Mouse (Mus musculus): ENCODE data around the gene Tmco5. TPM values are rescaled to one million over a fixed set of nuclear protein-coding genes. Genes with fewer than 3 reads are reported as not detected.

The Tmco5 gene
- polyA plus RNA-seq (2014; fragmentation: Nextera tagmentation; extraction: Ambion mirVana) = not detected in 2 replicates

DNA sequence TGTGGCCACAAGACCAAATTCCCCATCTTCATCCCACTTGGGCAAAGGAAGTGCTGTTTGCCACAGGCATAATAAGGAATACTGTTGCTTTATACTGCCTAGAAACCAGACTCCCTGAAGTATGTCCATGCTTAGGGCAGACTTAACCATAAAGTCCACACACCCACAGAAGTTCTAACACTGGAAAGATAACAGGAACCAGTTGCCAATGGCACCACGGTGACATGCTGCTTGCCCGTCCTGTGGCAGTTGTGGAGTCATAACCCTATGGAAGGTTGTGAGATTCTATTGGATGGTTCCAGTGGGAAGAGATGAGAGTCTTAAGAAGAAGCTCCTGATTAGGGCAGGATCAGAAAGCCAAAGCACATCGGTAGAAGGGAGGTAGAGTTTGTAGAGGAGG lies at the start of gene Tmco5:
Tmco5 (plus strand) TSS at position 301 of the 400 bp plus-strand sequence.
- no peak within 1 kb of the TSS for H3K9ac ChIP-seq (ENCODE audit: low read depth, low read length)
- no peak within 1 kb of the TSS for H3K4me3 ChIP-seq (ENCODE audit: low read depth, low read length)
- no peak within 1 kb of the TSS for H3K4me2 ChIP-seq (ENCODE audit: low read depth, low read length)
- DNase-seq (ENCODE audit: low spot score) = no peak
- H3K27ac ChIP-seq (replicated peaks; ENCODE audit: low read depth, low read length) = no peak within 1 kb of the TSS
- H3K27me3 ChIP-seq (replicated peaks; ENCODE audit: control insufficient read depth, insufficient read depth, low read length) = no peaks in the 10 kb centered on the region
- no peak for ATAC-seq (ENCODE audit: low read depth)
- H3K9me3 ChIP-seq (ENCODE audit: control insufficient read depth, low read length) = no peaks in the 10 kb centered on the region
- WGBS = 87% methylated on average over 3 of the region's 3 CpGs
- no peaks in the 10 kb centered on the region for H3K36me3 ChIP-seq (ENCODE audit: control insufficient read depth, insufficient read depth, low read length)
- no peaks in the 10 kb centered on the region for H3K4me1 ChIP-seq (ENCODE audit: control insufficient read depth, insufficient read depth, low read length)

DNA sequence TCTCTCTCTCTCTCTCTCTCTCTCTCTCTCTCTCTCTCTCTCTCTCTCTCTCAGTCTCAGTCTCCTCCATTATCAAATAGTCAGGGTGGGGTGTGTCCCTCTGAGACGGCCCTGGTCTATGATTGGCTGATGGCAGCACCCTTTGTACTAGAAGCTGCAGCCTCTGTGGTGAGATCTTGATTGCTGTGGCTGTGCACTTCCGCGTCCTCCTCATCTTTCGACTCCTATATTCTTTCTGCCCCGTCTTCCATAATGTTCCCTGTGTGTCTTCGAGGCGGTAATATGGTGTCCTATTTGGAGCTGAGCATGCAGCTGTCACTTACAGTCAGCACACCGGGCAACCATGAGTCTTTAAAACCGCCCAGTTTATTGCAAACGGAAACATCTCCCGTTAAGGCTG lies 46.6 kb upstream of the Tmco5 start:
- Histone ChIP-seq H3K4me1 (ENCODE audit: control insufficient read depth, insufficient read depth, low read length) (no peaks in the 10 kb centered on the region), H3K36me3 (ENCODE audit: control insufficient read depth, insufficient read depth, low read length) (no peaks in the 10 kb centered on the region), H3K4me2 (ENCODE audit: low read depth, low read length) (no peak overlapping the region), H3K27ac (replicated peaks; ENCODE audit: low read depth, low read length) (no peak overlapping the region), H3K4me3 (ENCODE audit: low read depth, low read length) (no peak overlapping the region), H3K9me3 (ENCODE audit: control insufficient read depth, low read length) (no peaks in the 10 kb centered on the region), H3K27me3 (replicated peaks; ENCODE audit: control insufficient read depth, insufficient read depth, low read length) (no peaks in the 10 kb centered on the region), H3K9ac (ENCODE audit: low read depth, low read length) (no peak overlapping the region)
- ATAC-seq (ENCODE audit: low read depth) = no peak
- WGBS = 67% methylated on average over 11 of the region's 11 CpGs
- no peak for DNase-seq (ENCODE audit: low spot score)

DNA sequence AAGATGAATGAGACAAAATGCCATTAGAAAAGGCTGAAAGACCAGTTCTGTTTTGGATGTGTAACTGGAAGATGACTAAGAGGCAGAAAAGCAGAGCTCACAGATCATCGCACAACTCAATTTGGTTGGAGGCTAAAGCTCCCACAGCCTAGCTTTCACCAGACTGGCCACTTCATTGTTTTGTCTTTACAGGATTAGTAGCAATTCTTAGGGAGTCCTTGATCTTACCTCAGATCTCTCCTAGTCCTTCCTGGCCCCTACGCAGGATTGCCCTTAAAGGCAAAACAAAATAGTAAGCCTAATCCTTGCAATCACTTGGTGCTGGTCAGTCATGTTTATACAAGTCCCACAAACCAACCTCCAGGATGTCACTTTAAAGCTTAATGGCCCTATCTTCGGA lies 40.7 kb upstream of the Tmco5 start:
- no peaks in the 10 kb centered on the region for H3K27me3 ChIP-seq (replicated peaks; ENCODE audit: control insufficient read depth, insufficient read depth, low read length)
- H3K9me3 ChIP-seq (ENCODE audit: control insufficient read depth, low read length) = no peaks in the 10 kb centered on the region
- no peak for ATAC-seq (ENCODE audit: low read depth)
- DNase-seq (ENCODE audit: low spot score) = no peak
- H3K4me2 ChIP-seq (ENCODE audit: low read depth, low read length) = no peak overlapping the region
- H3K27ac ChIP-seq (replicated peaks; ENCODE audit: low read depth, low read length) = no peak overlapping the region
- H3K4me1 ChIP-seq (ENCODE audit: control insufficient read depth, insufficient read depth, low read length) = no peaks in the 10 kb centered on the region
- WGBS = 61% methylated on average over 3 of the region's 3 CpGs
- no peak overlapping the region for H3K9ac ChIP-seq (ENCODE audit: low read depth, low read length)
- no peak overlapping the region for H3K4me3 ChIP-seq (ENCODE audit: low read depth, low read length)
- H3K36me3 ChIP-seq (ENCODE audit: control insufficient read depth, insufficient read depth, low read length) = no peaks in the 10 kb centered on the region

DNA sequence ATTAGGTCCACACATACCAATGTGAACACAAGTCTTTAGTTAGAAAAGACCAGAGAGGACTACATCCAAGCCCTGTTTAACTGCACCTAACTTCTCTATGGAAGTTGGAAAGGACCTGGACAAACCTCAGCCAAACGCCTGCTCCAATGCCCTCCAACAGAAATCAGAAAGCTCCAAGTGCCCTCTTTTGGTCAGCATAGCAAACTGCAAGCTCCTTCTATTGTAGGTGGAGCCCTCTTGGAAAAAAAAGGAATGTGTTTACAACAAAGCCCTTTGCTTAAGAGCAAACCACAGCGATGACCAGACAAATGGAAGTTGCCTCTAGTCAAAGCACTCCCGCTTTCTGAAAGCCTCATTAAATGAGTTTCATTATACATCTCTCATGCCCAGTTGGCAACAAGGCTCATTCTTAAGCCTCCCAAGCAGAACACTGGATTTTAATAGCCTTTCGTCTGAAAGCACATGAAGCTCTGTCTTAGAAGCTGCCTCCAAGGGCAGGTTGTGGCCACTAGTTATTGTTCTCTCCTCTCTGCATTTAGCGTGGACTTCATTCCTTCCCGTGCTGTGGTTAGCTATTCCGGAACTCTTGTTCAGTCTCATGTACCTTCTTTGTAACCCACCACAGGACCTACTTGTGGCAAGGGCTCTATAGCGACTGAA lies 39.8 kb upstream of the Tmco5 start:
- Histone ChIP-seq H3K4me2 (ENCODE audit: low read depth, low read length) (0 out of 2 replicates have a peak overlapping the region, but pooled peaks have one; percentile 10), H3K36me3 (ENCODE audit: control insufficient read depth, insufficient read depth, low read length) (no peaks in the 10 kb centered on the region), H3K9me3 (ENCODE audit: control insufficient read depth, low read length) (no peaks in the 10 kb centered on the region), H3K27me3 (replicated peaks; ENCODE audit: control insufficient read depth, insufficient read depth, low read length) (no peaks in the 10 kb centered on the region), H3K9ac (ENCODE audit: low read depth, low read length) (no peak overlapping the region), H3K4me1 (ENCODE audit: control insufficient read depth, insufficient read depth, low read length) (no peaks in the 10 kb centered on the region), H3K4me3 (ENCODE audit: low read depth, low read length) (no peak overlapping the region), H3K27ac (replicated peaks; ENCODE audit: low read depth, low read length) (no peak overlapping the region)
- 45% methylated on average over 8 of the region's 8 CpGs for WGBS
- ATAC-seq (ENCODE audit: low read depth) (0 out of 2 replicates have a peak, but pooled peaks have one; percentile 53), DNase-seq (ENCODE audit: low spot score) (peak; percentile 83)

DNA sequence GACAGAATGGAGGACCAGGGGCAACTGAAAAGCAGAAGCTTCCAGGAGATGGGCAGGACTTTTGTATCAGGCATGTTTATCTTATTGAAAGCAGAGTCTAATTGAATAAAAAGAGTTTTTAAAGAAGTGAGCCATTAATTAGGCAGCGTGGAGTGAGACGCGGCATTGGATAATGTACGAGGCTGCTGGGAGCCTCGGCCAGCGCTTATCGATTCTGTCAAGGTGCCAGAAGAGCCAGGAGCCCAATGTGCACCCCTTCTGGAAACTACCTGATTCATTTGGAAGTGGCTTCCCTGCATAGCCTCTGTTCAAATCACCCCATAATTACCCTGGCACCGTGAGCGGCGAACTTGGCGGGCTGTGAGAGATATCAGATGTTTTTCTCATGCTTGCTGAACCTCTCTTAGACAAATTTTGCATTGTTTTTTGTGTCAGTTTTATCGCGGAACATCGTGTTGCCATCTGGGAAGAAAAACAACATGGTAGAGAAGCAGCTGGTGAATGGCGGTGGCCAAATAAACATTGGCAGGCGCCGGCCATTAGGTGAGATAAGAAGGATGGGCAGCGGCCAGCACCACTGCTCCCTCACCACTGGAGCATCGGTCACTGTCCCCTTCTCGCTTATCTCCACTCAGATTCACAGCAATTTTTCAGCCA lies 28.4 kb upstream of the Tmco5 start:
- H3K27me3 ChIP-seq (replicated peaks; ENCODE audit: control insufficient read depth, insufficient read depth, low read length) = no peaks in the 10 kb centered on the region
- DNase-seq (ENCODE audit: low spot score) = no peak
- no peak overlapping the region for H3K9ac ChIP-seq (ENCODE audit: low read depth, low read length)
- H3K4me3 ChIP-seq (ENCODE audit: low read depth, low read length) = no peak overlapping the region
- WGBS = 90% methylated on average over 20 of the region's 20 CpGs
- no peak for ATAC-seq (ENCODE audit: low read depth)
- peaks cover 7% of the 10 kb centered on the region; the same call in 1 of the 2 replicates for H3K4me1 ChIP-seq (ENCODE audit: control insufficient read depth, insufficient read depth, low read length)
- no peaks in the 10 kb centered on the region for H3K36me3 ChIP-seq (ENCODE audit: control insufficient read depth, insufficient read depth, low read length)
- no peaks in the 10 kb centered on the region for H3K9me3 ChIP-seq (ENCODE audit: control insufficient read depth, low read length)
- no peak overlapping the region for H3K4me2 ChIP-seq (ENCODE audit: low read depth, low read length)
- H3K27ac ChIP-seq (replicated peaks; ENCODE audit: low read depth, low read length) = no peak overlapping the region

DNA sequence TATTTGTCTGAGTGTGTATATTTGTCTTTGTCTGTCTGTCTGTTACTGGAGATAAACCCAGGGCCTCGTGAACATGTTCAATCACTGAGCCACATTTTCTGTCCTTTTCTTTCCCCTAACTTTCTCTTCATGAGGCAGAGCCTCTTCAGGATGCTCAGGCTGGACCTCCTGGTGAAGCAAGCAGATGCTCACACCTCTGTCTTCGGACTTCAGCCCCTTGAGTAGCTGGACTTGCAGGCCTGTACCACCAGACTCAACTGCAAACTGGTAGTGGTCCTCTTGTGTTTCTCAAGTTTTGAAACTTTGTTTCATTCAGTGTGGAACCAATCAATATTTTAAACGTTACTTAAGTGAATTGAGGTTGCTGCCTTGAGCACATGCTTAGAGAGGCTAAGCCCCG lies 27.1 kb upstream of the Tmco5 start:
- Histone ChIP-seq H3K4me2 (ENCODE audit: low read depth, low read length) (no peak overlapping the region), H3K36me3 (ENCODE audit: control insufficient read depth, insufficient read depth, low read length) (no peaks in the 10 kb centered on the region), H3K9me3 (ENCODE audit: control insufficient read depth, low read length) (no peaks in the 10 kb centered on the region), H3K27ac (replicated peaks; ENCODE audit: low read depth, low read length) (no peak overlapping the region), H3K4me3 (ENCODE audit: low read depth, low read length) (no peak overlapping the region), H3K4me1 (ENCODE audit: control insufficient read depth, insufficient read depth, low read length) (peaks cover 7% of the 10 kb centered on the region; the same call in 1 of the 2 replicates), H3K9ac (ENCODE audit: low read depth, low read length) (no peak overlapping the region), H3K27me3 (replicated peaks; ENCODE audit: control insufficient read depth, insufficient read depth, low read length) (no peaks in the 10 kb centered on the region)
- DNase-seq (ENCODE audit: low spot score) (no peak), ATAC-seq (ENCODE audit: low read depth) (no peak)
- 78% methylated on average over 4 of the region's 4 CpGs for WGBS

DNA sequence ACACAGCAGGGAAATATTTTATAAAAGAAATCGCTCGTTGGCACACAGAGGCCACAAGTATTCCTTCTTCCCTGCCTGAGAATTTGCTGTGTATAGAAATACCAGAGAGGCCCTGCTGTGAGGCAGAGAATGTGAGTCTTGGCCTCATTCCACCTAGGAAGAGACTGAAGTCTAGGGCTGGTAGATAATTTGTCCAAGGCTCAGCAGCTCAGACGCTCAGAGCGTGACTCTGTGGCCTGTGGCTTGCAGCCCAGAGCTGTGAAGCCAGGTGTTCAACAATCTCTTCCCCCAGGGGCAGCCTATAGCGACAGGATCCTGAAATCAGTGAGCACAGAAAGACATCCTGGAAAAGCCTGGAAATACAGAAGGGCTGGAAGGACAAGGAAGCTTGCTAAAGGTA lies 26.2 kb upstream of the Tmco5 start:
- H3K9me3 ChIP-seq (ENCODE audit: control insufficient read depth, low read length) = no peaks in the 10 kb centered on the region
- H3K4me3 ChIP-seq (ENCODE audit: low read depth, low read length) = no peak overlapping the region
- no peak overlapping the region for H3K4me2 ChIP-seq (ENCODE audit: low read depth, low read length)
- 24% methylated on average over 5 of the region's 5 CpGs for WGBS
- no peak overlapping the region for H3K9ac ChIP-seq (ENCODE audit: low read depth, low read length)
- peak; percentile 86 for ATAC-seq (ENCODE audit: low read depth)
- H3K4me1 ChIP-seq (ENCODE audit: control insufficient read depth, insufficient read depth, low read length) = peaks cover 7% of the 10 kb centered on the region; the same call in 1 of the 2 replicates
- H3K27me3 ChIP-seq (replicated peaks; ENCODE audit: control insufficient read depth, insufficient read depth, low read length) = no peaks in the 10 kb centered on the region
- peak; percentile 89 for DNase-seq (ENCODE audit: low spot score)
- H3K36me3 ChIP-seq (ENCODE audit: control insufficient read depth, insufficient read depth, low read length) = no peaks in the 10 kb centered on the region
- peak overlapping the region; percentile 36; the same call in 1 of the 2 replicates for H3K27ac ChIP-seq (replicated peaks; ENCODE audit: low read depth, low read length)

DNA sequence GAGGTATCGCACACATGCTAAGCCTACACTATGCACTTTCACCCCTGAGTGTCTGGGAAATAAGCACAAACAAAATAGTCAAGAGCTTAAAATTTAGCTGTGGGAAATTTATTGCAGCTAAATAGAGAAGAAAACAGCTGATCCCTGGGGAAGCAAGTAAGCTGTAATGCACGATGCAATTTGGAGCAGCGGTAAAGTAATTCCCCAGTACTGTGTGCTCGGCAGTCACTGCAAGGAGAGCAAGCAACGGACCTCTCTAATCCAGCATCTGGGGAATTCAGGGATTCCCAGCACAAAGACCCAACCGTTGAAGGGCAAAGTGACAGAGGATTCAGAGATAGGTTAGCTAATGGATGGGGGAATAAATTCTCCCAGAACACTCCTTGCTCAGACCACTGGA lies 19.8 kb upstream of the Tmco5 start:
- DNase-seq (ENCODE audit: low spot score) (peak; percentile 14), ATAC-seq (ENCODE audit: low read depth) (no peak)
- Histone ChIP-seq H3K9me3 (ENCODE audit: control insufficient read depth, low read length) (no peaks in the 10 kb centered on the region), H3K4me1 (ENCODE audit: control insufficient read depth, insufficient read depth, low read length) (no peaks in the 10 kb centered on the region), H3K27ac (replicated peaks; ENCODE audit: low read depth, low read length) (no peak overlapping the region), H3K4me3 (ENCODE audit: low read depth, low read length) (no peak overlapping the region), H3K4me2 (ENCODE audit: low read depth, low read length) (no peak overlapping the region), H3K36me3 (ENCODE audit: control insufficient read depth, insufficient read depth, low read length) (no peaks in the 10 kb centered on the region), H3K9ac (ENCODE audit: low read depth, low read length) (no peak overlapping the region), H3K27me3 (replicated peaks; ENCODE audit: control insufficient read depth, insufficient read depth, low read length) (no peaks in the 10 kb centered on the region)
- 60% methylated on average over 6 of the region's 6 CpGs for WGBS

Measured in embryonic facial prominence, embryonic 14.5 days (tissue).